Mouse (Mus musculus): ENCODE measurements around the gene Mllt10. TPM values are rescaled to one million over a fixed set of nuclear protein-coding genes. Genes with fewer than 3 reads are reported as not detected.

Mllt10 gene
- polyA plus RNA-seq, 2 experiments = 14.4 to 16.4 TPM

DNA sequence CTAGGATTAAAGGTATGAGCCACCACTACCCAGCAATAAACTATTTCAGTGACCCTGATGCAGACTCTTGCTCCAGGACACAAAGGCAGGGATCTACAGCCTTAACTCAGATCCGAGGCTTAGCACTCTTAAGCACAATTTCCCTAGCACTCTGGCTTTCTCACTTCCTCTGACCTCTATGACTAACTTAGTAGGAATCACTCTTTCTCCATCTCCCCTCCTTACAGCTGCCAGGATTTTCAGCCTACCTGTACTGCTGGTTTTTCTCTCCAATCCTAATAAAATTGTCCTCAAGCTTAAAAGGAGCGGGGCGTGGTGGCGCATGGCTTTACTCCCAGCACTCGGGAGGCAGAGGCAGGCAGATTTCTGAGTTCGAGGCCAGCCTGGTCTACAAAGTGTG lies 37.7 kb upstream of the Mllt10 start:
- Histone ChIP-seq H3K4me2 (ENCODE audit: low read depth) (no peak overlapping the region), H3K27ac (no peak overlapping the region), H3K4me1 (replicated peaks; ENCODE audit: control insufficient read depth in 2 of 2, insufficient read depth in 2 of 2, low read length in 1 of 2) (no peaks in the 10 kb centered on the region), H3K9me3 (ENCODE audit: control insufficient read depth, low read length) (no peaks in the 10 kb centered on the region), H3K9ac (replicated peaks) (no peak overlapping the region), H3K27me3 (ENCODE audit: control insufficient read depth, insufficient read depth, low read length) (no peaks in the 10 kb centered on the region), H3K36me3 (replicated peaks; ENCODE audit: control insufficient read depth, insufficient read depth, low read depth) (no peaks in the 10 kb centered on the region), H3K4me3 (ENCODE audit: insufficient read depth in 1 of 2, low read depth in 2 of 2, low read length in 2 of 2) (no peak overlapping the region)
- TF ChIP-seq CTCF (IDR thresholded peaks at IDR 0.05; ENCODE audit: low read depth) = no peak
- TF ChIP-seq EP300 (IDR thresholded peaks at IDR 0.05; ENCODE audit: low read depth) = no peak
- no peak for DNase-seq (ENCODE audit: low read depth in 3 of 3, low spot score in 3 of 3)
- no peak for ATAC-seq (ENCODE audit: insufficient read depth)
- WGBS (ENCODE audit: insufficient replicate concordance) = 76% methylated on average over 6 of the region's 6 CpGs

DNA sequence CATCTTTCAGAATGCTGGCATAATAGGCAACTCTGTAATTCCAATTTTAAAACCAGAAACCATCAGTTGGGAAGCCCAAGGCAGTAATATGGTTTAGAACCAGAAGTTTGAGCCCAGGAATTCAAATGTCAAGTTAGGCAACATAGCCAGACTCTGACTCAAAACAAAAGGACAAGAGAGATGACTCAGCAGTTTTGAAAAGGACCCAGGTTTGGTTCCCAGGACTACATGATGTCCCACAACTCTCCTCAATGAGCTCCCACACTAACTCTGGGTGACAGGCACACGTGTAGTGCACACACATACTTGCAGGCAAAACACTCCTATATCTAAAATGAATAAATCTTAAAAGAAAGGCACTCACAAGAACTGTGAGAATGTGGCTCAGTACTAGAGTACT lies 35.9 kb upstream of the Mllt10 start:
- Histone ChIP-seq H3K9me3 (ENCODE audit: control insufficient read depth, low read length) (no peaks in the 10 kb centered on the region), H3K27ac (no peak overlapping the region), H3K4me2 (ENCODE audit: low read depth) (no peak overlapping the region), H3K4me3 (ENCODE audit: insufficient read depth in 1 of 2, low read depth in 2 of 2, low read length in 2 of 2) (no peak overlapping the region), H3K27me3 (ENCODE audit: control insufficient read depth, insufficient read depth, low read length) (no peaks in the 10 kb centered on the region; the same call in none of the 2 replicates), H3K9ac (replicated peaks) (no peak overlapping the region), H3K4me1 (replicated peaks; ENCODE audit: control insufficient read depth in 2 of 2, insufficient read depth in 2 of 2, low read length in 1 of 2) (no peaks in the 10 kb centered on the region), H3K36me3 (replicated peaks; ENCODE audit: control insufficient read depth, insufficient read depth, low read depth) (no peaks in the 10 kb centered on the region)
- DNase-seq (ENCODE audit: low read depth in 3 of 3, low spot score in 3 of 3) (no peak), ATAC-seq (ENCODE audit: insufficient read depth) (no peak)
- no peak for TF ChIP-seq CTCF (IDR thresholded peaks at IDR 0.05; ENCODE audit: low read depth)
- WGBS (ENCODE audit: insufficient replicate concordance) = 48% methylated on average over 1 of the region's 1 CpGs

DNA sequence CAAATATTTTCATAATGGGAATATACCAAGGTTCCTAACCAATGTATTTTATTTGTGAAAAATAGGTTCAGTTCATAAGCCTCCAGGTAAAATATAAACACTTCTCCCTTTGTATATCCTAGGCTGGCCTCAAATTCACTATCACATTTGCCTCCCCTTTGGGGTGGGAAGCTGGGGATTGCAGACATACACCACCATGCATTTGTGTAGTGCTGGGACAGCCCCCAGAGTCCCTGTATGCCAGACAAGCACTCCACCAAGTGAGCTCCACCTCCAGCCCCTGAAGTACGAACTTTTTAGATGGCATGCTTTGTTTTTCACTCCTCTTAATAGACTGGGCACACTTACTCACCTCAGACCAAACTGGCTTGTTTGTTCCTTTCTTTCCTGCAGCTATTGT lies 32.2 kb upstream of the Mllt10 start:
- TF ChIP-seq CTCF (IDR thresholded peaks at IDR 0.05; ENCODE audit: low read depth) (no peak), EP300 (IDR thresholded peaks at IDR 0.05; ENCODE audit: low read depth) (no peak)
- no peaks in the 10 kb centered on the region for H3K9me3 ChIP-seq (ENCODE audit: control insufficient read depth, low read length)
- WGBS (ENCODE audit: insufficient replicate concordance) = 45% methylated on average over 1 of the region's 1 CpGs

GRCm38 (mm10) chr2:18025116-18025515 lies 29.9 kb upstream of the Mllt10 start:
- ATAC-seq (ENCODE audit: insufficient read depth) (no peak), DNase-seq (ENCODE audit: low read depth in 3 of 3, low spot score in 3 of 3) (no peak)
- WGBS (ENCODE audit: insufficient replicate concordance) = 37% methylated on average over 5 of the region's 5 CpGs
- Histone ChIP-seq H3K27ac (no peak overlapping the region), H3K27me3 (ENCODE audit: control insufficient read depth, insufficient read depth, low read length) (peaks cover 45% of the 10 kb centered on the region), H3K4me1 (replicated peaks; ENCODE audit: control insufficient read depth in 2 of 2, insufficient read depth in 2 of 2, low read length in 1 of 2) (peaks cover 4 to 5% of the 10 kb centered on the region in 2 experiments), H3K4me2 (ENCODE audit: low read depth) (peak overlapping the region; percentile 81; the same call in 1 of the 2 replicates), H3K9me3 (ENCODE audit: control insufficient read depth, low read length) (no peaks in the 10 kb centered on the region), H3K4me3 (ENCODE audit: insufficient read depth in 1 of 2, low read depth in 2 of 2, low read length in 2 of 2) (no peak overlapping the region), H3K36me3 (replicated peaks; ENCODE audit: control insufficient read depth, insufficient read depth, low read depth) (no peaks in the 10 kb centered on the region), H3K9ac (replicated peaks) (no peak overlapping the region)
- no peak for TF ChIP-seq EP300 (IDR thresholded peaks at IDR 0.05; ENCODE audit: low read depth)
- no peak for TF ChIP-seq CTCF (IDR thresholded peaks at IDR 0.05; ENCODE audit: low read depth)

More for the DNA sequence above, 32.2 kb upstream of the Mllt10 start:
- Histone ChIP-seq H3K27me3 (ENCODE audit: control insufficient read depth, insufficient read depth, low read length) (peaks cover 25% of the 10 kb centered on the region), H3K4me1 (replicated peaks; ENCODE audit: control insufficient read depth in 2 of 2, insufficient read depth in 2 of 2, low read length in 1 of 2) (peaks cover 4 to 5% of the 10 kb centered on the region in 2 experiments), H3K27ac (no peak overlapping the region), H3K36me3 (replicated peaks; ENCODE audit: control insufficient read depth, insufficient read depth, low read depth) (no peaks in the 10 kb centered on the region), H3K9ac (replicated peaks) (no peak overlapping the region), H3K4me2 (ENCODE audit: low read depth) (no peak overlapping the region), H3K4me3 (ENCODE audit: insufficient read depth in 1 of 2, low read depth in 2 of 2, low read length in 2 of 2) (no peak overlapping the region)
- ATAC-seq (ENCODE audit: insufficient read depth) (no peak), DNase-seq (ENCODE audit: low read depth in 3 of 3, low spot score in 3 of 3) (no peak)

DNA sequence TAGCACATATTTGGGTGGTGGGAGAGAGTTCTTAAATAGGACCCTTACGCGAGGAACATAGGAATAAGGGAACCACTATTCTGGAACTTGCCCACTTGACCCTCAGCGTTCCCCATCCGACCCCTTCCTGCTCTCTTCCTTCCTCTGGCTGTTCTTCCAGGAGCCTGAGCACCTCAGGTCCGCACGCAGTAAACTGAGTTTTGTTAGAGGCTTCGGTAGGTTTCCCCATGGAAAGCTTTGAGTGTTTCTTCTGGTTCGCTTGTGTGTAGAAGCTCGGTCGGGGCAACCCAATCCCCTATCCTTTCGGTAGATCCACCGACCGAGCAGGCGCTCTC lies 29.3 kb upstream of the Mllt10 start:
- no peaks in the 10 kb centered on the region for H3K36me3 ChIP-seq (replicated peaks; ENCODE audit: control insufficient read depth, insufficient read depth, low read depth)
- DNase-seq (ENCODE audit: low read depth in 3 of 3, low spot score in 3 of 3) (no peak), ATAC-seq (ENCODE audit: insufficient read depth) (no peak)
- peaks cover 4 to 5% of the 10 kb centered on the region in 2 experiments for H3K4me1 ChIP-seq (replicated peaks; ENCODE audit: control insufficient read depth in 2 of 2, insufficient read depth in 2 of 2, low read length in 1 of 2)
- 2% methylated on average over 14 of the region's 14 CpGs for WGBS (ENCODE audit: insufficient replicate concordance)
- H3K27me3 ChIP-seq (ENCODE audit: control insufficient read depth, insufficient read depth, low read length) = peaks cover 52% of the 10 kb centered on the region
- no peaks in the 10 kb centered on the region for H3K9me3 ChIP-seq (ENCODE audit: control insufficient read depth, low read length)
- peak overlapping the region; percentile 81 for H3K4me2 ChIP-seq (ENCODE audit: low read depth)
- H3K9ac ChIP-seq (replicated peaks) = peak overlapping the region; percentile 35; the same call in 1 of the 2 replicates
- H3K27ac ChIP-seq = no peak overlapping the region
- TF ChIP-seq EP300 (IDR thresholded peaks at IDR 0.05; ENCODE audit: low read depth) (no peak), CTCF (IDR thresholded peaks at IDR 0.05; ENCODE audit: low read depth) (no peak)
- H3K4me3 ChIP-seq (ENCODE audit: insufficient read depth in 1 of 2, low read depth in 2 of 2, low read length in 2 of 2) = peak overlapping the region; percentile 36 to 57

Measured in liver, embryonic 14.5 days (tissue).